Mouse (Mus musculus): ENCODE results near the gene Abi3bp. TPM values are rescaled to one million over a fixed set of nuclear protein-coding genes. Genes with fewer than 3 reads are reported as not detected.
A peak's percentile ranks its signal among the peaks of the same experiment; 100 is the strongest.

The Abi3bp gene
- total and polyA plus RNA-seq, 2 experiments = 1.3 to 2.1 TPM

DNA sequence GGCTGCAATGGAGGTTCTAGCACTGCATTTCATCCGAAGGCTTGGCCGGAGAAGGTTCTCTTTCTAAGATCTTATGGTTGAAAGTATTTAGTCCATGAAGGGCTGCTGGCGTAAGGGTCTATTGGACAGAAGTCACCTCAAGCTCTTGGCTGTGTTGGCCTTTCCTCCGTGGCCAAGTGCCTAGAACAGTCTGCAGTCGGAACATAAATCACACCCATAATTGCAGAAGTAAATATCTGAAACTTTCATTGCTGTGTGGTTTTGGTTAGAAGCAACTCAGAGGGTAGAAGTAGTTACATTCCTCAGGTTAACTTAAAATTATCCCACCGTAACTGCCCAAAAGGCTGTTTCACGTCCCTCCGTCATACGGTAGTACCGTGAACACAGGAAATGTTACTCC lies 5.8 kb downstream of the Abi3bp start:
- H3K36me3 ChIP-seq (ENCODE audit: control insufficient read depth, insufficient read depth, low read length) = no peaks in the 10 kb centered on the region
- no peak overlapping the region for H3K27ac ChIP-seq (replicated peaks; ENCODE audit: insufficient read depth, low read depth, low read length)
- no peak overlapping the region for H3K4me3 ChIP-seq (ENCODE audit: insufficient read depth, low read depth, low read length)
- no peak overlapping the region for H3K9ac ChIP-seq (ENCODE audit: low read depth, low read length)
- DNase-seq (ENCODE audit: extremely low read depth, low read depth, low spot score) = no peak
- TF ChIP-seq POLR2A (IDR thresholded peaks at IDR 0.05; ENCODE audit: extremely low read depth, insufficient read depth, low read length) (no peak), CTCF (IDR thresholded peaks at IDR 0.05; ENCODE audit: low read depth, low read length) (no peak)
- H3K27me3 ChIP-seq (ENCODE audit: control insufficient read depth, insufficient read depth, low read length) = no peaks in the 10 kb centered on the region
- H3K79me2 ChIP-seq (ENCODE audit: control insufficient read depth, insufficient read depth, low read length) = no peaks in the 10 kb centered on the region
- H3K4me1 ChIP-seq (ENCODE audit: control insufficient read depth, insufficient read depth, low read length) = no peaks in the 10 kb centered on the region
- 95% methylated on average over 10 of the region's 10 CpGs for WGBS

DNA sequence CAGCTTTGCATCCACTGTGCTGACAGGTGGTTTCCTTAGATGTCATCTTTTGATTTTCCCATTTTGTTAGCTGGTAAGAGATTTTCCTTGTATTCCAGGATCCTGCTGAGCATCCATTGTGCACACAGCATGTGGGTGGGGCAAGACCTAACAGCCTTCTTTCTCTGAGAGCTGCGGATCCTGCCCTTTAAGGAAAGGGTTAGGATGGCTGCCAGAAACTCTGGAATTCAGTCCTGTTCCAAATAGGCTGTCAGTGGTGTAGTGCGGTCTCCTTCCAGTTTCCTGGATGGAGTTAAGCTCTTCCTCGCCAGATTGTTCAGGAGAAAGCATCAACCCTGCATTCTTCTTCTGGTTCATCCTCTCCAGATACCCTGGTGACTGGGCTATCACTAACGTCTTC lies 8.8 kb downstream of the Abi3bp start:
- no peak overlapping the region for H3K4me3 ChIP-seq (ENCODE audit: insufficient read depth, low read depth, low read length)
- no peak overlapping the region for H3K27ac ChIP-seq (replicated peaks; ENCODE audit: insufficient read depth, low read depth, low read length)
- 59% methylated on average over 4 of the region's 4 CpGs for WGBS
- DNase-seq (ENCODE audit: extremely low read depth, low read depth, low spot score) = peak; percentile 24
- H3K9ac ChIP-seq (ENCODE audit: low read depth, low read length) = no peak overlapping the region
- no peaks in the 10 kb centered on the region for H3K4me1 ChIP-seq (ENCODE audit: control insufficient read depth, insufficient read depth, low read length)
- no peaks in the 10 kb centered on the region for H3K36me3 ChIP-seq (ENCODE audit: control insufficient read depth, insufficient read depth, low read length)
- no peaks in the 10 kb centered on the region for H3K79me2 ChIP-seq (ENCODE audit: control insufficient read depth, insufficient read depth, low read length)
- H3K27me3 ChIP-seq (ENCODE audit: control insufficient read depth, insufficient read depth, low read length) = no peaks in the 10 kb centered on the region
- TF ChIP-seq POLR2A (IDR thresholded peaks at IDR 0.05; ENCODE audit: extremely low read depth, insufficient read depth, low read length) = no peak
- TF ChIP-seq CTCF (IDR thresholded peaks at IDR 0.05; ENCODE audit: low read depth, low read length) = no peak

DNA sequence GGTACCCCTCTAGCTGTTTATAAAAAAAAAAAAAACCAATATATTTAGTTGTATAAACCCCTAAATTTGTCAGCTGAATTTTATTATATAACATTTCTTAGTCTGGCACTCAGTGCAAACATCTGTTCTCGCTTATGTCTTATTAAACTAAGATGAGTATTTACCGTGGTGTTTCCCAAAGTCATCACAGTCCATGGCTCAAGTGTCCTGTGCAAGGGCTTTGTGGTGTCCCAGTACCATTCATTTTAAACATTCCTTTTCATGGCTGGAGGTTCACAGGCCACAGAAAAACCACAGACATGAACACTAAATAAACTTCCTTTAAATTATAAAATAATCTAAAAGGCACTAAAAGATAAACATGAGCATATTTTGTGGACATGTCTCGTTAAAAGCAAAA lies 13.2 kb downstream of the Abi3bp start:
- no peaks in the 10 kb centered on the region for H3K79me2 ChIP-seq (ENCODE audit: control insufficient read depth, insufficient read depth, low read length)
- H3K9ac ChIP-seq (ENCODE audit: low read depth, low read length) = no peak overlapping the region
- H3K27me3 ChIP-seq (ENCODE audit: control insufficient read depth, insufficient read depth, low read length) = no peaks in the 10 kb centered on the region
- no peaks in the 10 kb centered on the region for H3K4me1 ChIP-seq (ENCODE audit: control insufficient read depth, insufficient read depth, low read length)
- H3K36me3 ChIP-seq (ENCODE audit: control insufficient read depth, insufficient read depth, low read length) = no peaks in the 10 kb centered on the region
- WGBS = 84% methylated on average over 3 of the region's 3 CpGs
- no peak for DNase-seq (ENCODE audit: extremely low read depth, low read depth, low spot score)
- TF ChIP-seq POLR2A (IDR thresholded peaks at IDR 0.05; ENCODE audit: extremely low read depth, insufficient read depth, low read length) = no peak
- no peak for TF ChIP-seq CTCF (IDR thresholded peaks at IDR 0.05; ENCODE audit: low read depth, low read length)
- no peak overlapping the region for H3K27ac ChIP-seq (replicated peaks; ENCODE audit: insufficient read depth, low read depth, low read length)
- no peak overlapping the region for H3K4me3 ChIP-seq (ENCODE audit: insufficient read depth, low read depth, low read length)

DNA sequence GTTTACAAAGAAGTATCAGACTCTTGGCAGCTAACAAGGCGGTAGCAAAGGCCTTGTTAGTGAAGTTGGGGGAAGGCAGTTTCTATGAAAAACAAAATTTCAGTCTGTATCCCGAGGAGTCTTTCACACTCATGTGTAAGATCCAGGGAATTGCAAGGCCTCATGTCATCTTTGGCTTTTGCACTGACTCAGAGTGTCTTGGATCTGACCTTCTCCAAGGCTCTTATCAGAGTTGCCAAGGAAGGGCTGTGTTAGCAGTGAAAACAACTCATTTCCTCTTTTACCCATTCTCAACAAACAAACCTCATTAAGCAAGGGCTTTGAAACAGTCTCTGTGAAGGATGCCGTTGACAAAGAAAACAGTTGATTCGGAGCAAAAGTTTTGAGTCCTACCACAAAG lies 17.6 kb downstream of the Abi3bp start:
- H3K27ac ChIP-seq (replicated peaks; ENCODE audit: insufficient read depth, low read depth, low read length) = peak overlapping the region; percentile 16; the same call in 1 of the 2 replicates
- H3K4me1 ChIP-seq (ENCODE audit: control insufficient read depth, insufficient read depth, low read length) = no peaks in the 10 kb centered on the region
- no peak overlapping the region for H3K9ac ChIP-seq (ENCODE audit: low read depth, low read length)
- 55% methylated on average over 4 of the region's 4 CpGs for WGBS
- no peak overlapping the region for H3K4me3 ChIP-seq (ENCODE audit: insufficient read depth, low read depth, low read length)
- no peaks in the 10 kb centered on the region for H3K36me3 ChIP-seq (ENCODE audit: control insufficient read depth, insufficient read depth, low read length)
- no peaks in the 10 kb centered on the region for H3K79me2 ChIP-seq (ENCODE audit: control insufficient read depth, insufficient read depth, low read length)
- no peak for TF ChIP-seq POLR2A (IDR thresholded peaks at IDR 0.05; ENCODE audit: extremely low read depth, insufficient read depth, low read length)
- TF ChIP-seq CTCF (IDR thresholded peaks at IDR 0.05; ENCODE audit: low read depth, low read length) = no peak
- H3K27me3 ChIP-seq (ENCODE audit: control insufficient read depth, insufficient read depth, low read length) = no peaks in the 10 kb centered on the region
- DNase-seq (ENCODE audit: extremely low read depth, low read depth, low spot score) = peak; percentile 48

DNA sequence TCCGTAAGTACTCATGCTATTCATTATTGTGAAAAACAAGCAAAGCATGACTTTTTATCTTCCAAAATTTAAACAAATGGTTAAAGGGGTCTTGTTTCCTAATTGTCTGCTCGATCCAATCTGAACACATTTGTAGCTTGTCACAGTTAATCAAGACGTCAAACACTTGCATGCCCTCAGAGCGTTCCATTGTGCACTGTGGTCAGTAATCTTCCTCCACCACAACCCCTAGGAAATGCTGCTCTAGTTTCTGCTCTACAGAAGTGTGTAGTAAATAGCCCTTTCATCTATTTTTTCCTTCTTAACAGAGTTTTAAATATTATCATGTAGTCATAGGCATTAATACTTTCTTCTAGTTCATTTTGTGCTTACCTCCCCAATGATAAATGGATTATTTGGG lies 19.1 kb downstream of the Abi3bp start:
- TF ChIP-seq CTCF (IDR thresholded peaks at IDR 0.05; ENCODE audit: low read depth, low read length) (no peak), POLR2A (IDR thresholded peaks at IDR 0.05; ENCODE audit: extremely low read depth, insufficient read depth, low read length) (no peak)
- Histone ChIP-seq H3K4me1 (ENCODE audit: control insufficient read depth, insufficient read depth, low read length) (peaks cover 2% of the 10 kb centered on the region; the same call in 1 of the 2 replicates), H3K9ac (ENCODE audit: low read depth, low read length) (no peak overlapping the region), H3K27me3 (ENCODE audit: control insufficient read depth, insufficient read depth, low read length) (no peaks in the 10 kb centered on the region), H3K36me3 (ENCODE audit: control insufficient read depth, insufficient read depth, low read length) (no peaks in the 10 kb centered on the region), H3K79me2 (ENCODE audit: control insufficient read depth, insufficient read depth, low read length) (no peaks in the 10 kb centered on the region), H3K4me3 (ENCODE audit: insufficient read depth, low read depth, low read length) (no peak overlapping the region), H3K27ac (replicated peaks; ENCODE audit: insufficient read depth, low read depth, low read length) (no peak overlapping the region)
- 78% methylated on average over 4 of the region's 4 CpGs for WGBS
- DNase-seq (ENCODE audit: extremely low read depth, low read depth, low spot score) = no peak

DNA sequence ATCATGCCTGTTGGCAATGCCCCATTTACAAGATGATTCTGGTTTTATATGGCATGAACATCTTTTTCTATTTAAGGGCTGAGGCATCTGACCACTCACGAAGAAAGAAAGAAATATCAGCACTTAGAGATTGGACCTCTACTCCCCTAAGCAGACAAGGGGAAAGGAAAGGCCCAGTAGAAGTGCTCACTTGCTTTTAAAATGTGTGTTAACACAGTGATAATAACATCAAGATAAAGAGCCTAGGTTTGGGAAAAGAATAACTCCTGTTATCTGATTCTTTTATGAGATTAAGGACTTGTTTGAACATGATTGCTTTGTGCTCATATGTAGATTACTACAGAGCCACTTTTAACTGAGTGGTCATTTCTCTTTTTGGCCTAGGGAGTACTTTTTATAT lies 21.0 kb downstream of the Abi3bp start:
- H3K36me3 ChIP-seq (ENCODE audit: control insufficient read depth, insufficient read depth, low read length) = no peaks in the 10 kb centered on the region
- H3K27me3 ChIP-seq (ENCODE audit: control insufficient read depth, insufficient read depth, low read length) = no peaks in the 10 kb centered on the region
- no peak overlapping the region for H3K4me3 ChIP-seq (ENCODE audit: insufficient read depth, low read depth, low read length)
- no peak for TF ChIP-seq POLR2A (IDR thresholded peaks at IDR 0.05; ENCODE audit: extremely low read depth, insufficient read depth, low read length)
- TF ChIP-seq CTCF (IDR thresholded peaks at IDR 0.05; ENCODE audit: low read depth, low read length) = no peak
- H3K9ac ChIP-seq (ENCODE audit: low read depth, low read length) = no peak overlapping the region
- DNase-seq (ENCODE audit: extremely low read depth, low read depth, low spot score) = no peak
- H3K27ac ChIP-seq (replicated peaks; ENCODE audit: insufficient read depth, low read depth, low read length) = no peak overlapping the region
- H3K4me1 ChIP-seq (ENCODE audit: control insufficient read depth, insufficient read depth, low read length) = peaks cover 2% of the 10 kb centered on the region; the same call in 1 of the 2 replicates
- no peaks in the 10 kb centered on the region for H3K79me2 ChIP-seq (ENCODE audit: control insufficient read depth, insufficient read depth, low read length)
- 40% methylated on average over 1 of the region's 1 CpGs for WGBS
